Mouse (Mus musculus) lung, adult 2 months (tissue): ENCODE results near the gene Nmnat3.

Experiments used
- CTCF ChIP-seq: fragments of 200-500 bp; IDR thresholded peaks from 2 replicates; pipeline ENCODE4 v1.5.1; 2011; ENCODE audit warnings: mild to moderate bottlenecking, low read length, control low read depth; ENCODE audit not compliant: insufficient read depth
- POLR2A ChIP-seq: fragments of 200-500 bp; IDR thresholded peaks from 2 replicates; pipeline ENCODE4 v1.6.1; 2011; ENCODE audit warnings: low read depth, mild to moderate bottlenecking, control low read depth, low read length, borderline replicate concordance; ENCODE audit errors: extremely low read depth

DNA sequence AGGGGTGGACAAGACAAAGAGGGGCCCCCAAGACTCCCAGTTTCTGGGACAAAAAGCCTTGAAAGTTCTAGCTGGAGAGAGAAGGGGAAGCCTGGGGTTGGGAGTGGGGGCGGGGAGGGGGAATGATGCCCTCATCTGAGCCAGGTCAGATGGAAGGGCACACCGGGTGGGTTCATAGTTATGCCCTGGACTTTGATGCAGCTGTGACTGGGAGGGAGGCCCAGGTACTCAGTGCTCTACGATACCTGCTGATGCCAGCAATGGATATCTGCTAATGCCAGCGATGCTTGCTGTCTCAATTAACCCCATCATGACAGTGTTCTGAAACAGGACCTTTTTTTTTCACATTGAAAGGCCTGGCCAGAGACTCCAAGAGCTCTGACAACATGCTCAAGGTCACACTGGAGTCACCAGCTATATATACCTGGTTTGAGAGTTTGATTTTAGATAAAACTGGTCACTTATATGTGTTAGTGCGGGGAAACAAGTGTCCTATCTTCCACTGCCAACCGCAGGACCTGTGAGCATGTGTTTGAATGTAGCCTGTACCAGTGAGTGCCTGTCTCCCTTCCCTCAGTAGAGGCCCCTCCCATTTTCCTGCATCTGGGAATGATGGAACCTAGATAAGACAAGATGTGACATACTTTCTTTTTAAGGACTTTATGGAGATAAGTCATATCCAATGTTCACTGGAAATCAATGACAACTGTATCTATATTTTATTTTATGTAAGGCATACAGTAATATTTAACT lies 25.6 kb downstream of the Nmnat3 start:
- TF ChIP-seq CTCF = no peak
- TF ChIP-seq POLR2A = no peak
